Mouse (Mus musculus) neural tube, embryonic 14.5 days (tissue): ENCODE measurements around the gene Gm17349. TPM values are rescaled to one million over a fixed set of nuclear protein-coding genes. Genes with fewer than 3 reads are reported as not detected.

ENCODE experiments used
- ATAC-seq: fragments of 200-750 bp; cut with Nextera tagmentation; 2 replicates; pipeline ENCODE4 v1.8.0; 2017; ENCODE audit warnings: low read depth, mild to moderate bottlenecking, moderate TSS enrichment, moderate library complexity
- H3K27ac ChIP-seq: fragments of 300-500 bp; sonication (generic); 2 replicates; pipeline ENCODE4 v1.5.1; 2014; ENCODE audit warnings: low read depth, mild to moderate bottlenecking, control low read depth, low read length, moderate library complexity, mixed read lengths
- H3K27me3 ChIP-seq: fragments of 300-500 bp; sonication (generic); 2 replicates; pipeline ENCODE4 v1.6.1; 2014; ENCODE audit warnings: low read length; ENCODE audit not compliant: control insufficient read depth, insufficient read depth
- H3K36me3 ChIP-seq: fragments of 300-500 bp; sonication (generic); 2 replicates; pipeline ENCODE4 v1.6.1; 2014; ENCODE audit warnings: low read length, mixed read lengths; ENCODE audit not compliant: control insufficient read depth, insufficient read depth
- H3K4me1 ChIP-seq: fragments of 300-500 bp; sonication (generic); 2 replicates; pipeline ENCODE4 v1.6.1; 2014; ENCODE audit warnings: low read length; ENCODE audit not compliant: control insufficient read depth, insufficient read depth
- H3K4me2 ChIP-seq: fragments of 300-500 bp; sonication (generic); 2 replicates; pipeline ENCODE4 v1.6.1; 2014; ENCODE audit warnings: mild to moderate bottlenecking, low read depth, low read length, control low read depth
- H3K4me3 ChIP-seq: fragments of 300-500 bp; sonication (generic); 2 replicates; pipeline ENCODE4 v1.5.1; 2014; ENCODE audit warnings: low read depth, low read length, control low read depth, mixed read lengths
- H3K9ac ChIP-seq: fragments of 300-500 bp; sonication (generic); replicated peaks from 2 replicates; pipeline ENCODE4 v1.6.1; 2014; ENCODE audit warnings: low read depth, mild to moderate bottlenecking, control low read depth, low read length, mixed read lengths
- H3K9me3 ChIP-seq: fragments of 300-500 bp; sonication (generic); 2 replicates; pipeline ENCODE4 v1.6.1; 2016; ENCODE audit warnings: low read length; ENCODE audit not compliant: control insufficient read depth
- WGBS: fragments of 180-500 bp; shearing (Covaris S2); extraction: QIAGEN DNeasy Blood & Tissue Kit; methylation state at CpG from one replicate; pipeline ENCODE4 v1.1.7; 2014; 5-methylcytosine and 5-hydroxymethylcytosine counted together
- polyA plus RNA-seq: library from polyadenylated mRNA; unstranded; fragments of >200 nt; fragmentation: Nextera tagmentation; extraction: Ambion mirVana; gene quantifications from 2 replicates; pipeline ENCODE4 v1.2.1, GENCODE M21; 2014

Gm17349 gene
- polyA plus RNA-seq, 1 experiment from 2014 or later = not detected

- H3K27ac ChIP-seq = no peak overlapping the region
- no peak overlapping the region; the same call in 1 of the 2 replicates for H3K9ac ChIP-seq
- peaks cover 5% of the 10 kb centered on the region; the same call in 1 of the 2 replicates for H3K36me3 ChIP-seq
- H3K9me3 ChIP-seq = no peaks in the 10 kb centered on the region
- peaks cover 55% of the 10 kb centered on the region for H3K4me1 ChIP-seq
- 69% methylated on average over 14 of the region's 14 CpGs for WGBS
- H3K27me3 ChIP-seq = no peaks in the 10 kb centered on the region; the same call in 1 of the 2 replicates
- H3K4me2 ChIP-seq = peak overlapping the region; percentile 64
- ATAC-seq = no peak
- peak overlapping the region; percentile 78 for H3K4me3 ChIP-seq
Measured at GRCm38 (mm10) chr15:99671783-99672182, 33.5 kb downstream of the Gm17349 start.

GRCm38 (mm10) chr15:99670964-99671670 lies 34.2 kb downstream of the Gm17349 start:
- peak overlapping the region; percentile 91 for H3K9ac ChIP-seq
- ATAC-seq = peak; percentile 32; the same call in 1 of the 2 replicates
- peaks cover 50% of the 10 kb centered on the region for H3K4me1 ChIP-seq
- no peaks in the 10 kb centered on the region; the same call in 1 of the 2 replicates for H3K27me3 ChIP-seq
- H3K4me2 ChIP-seq = peak overlapping the region; percentile 64
- peak overlapping the region; percentile 95 for H3K27ac ChIP-seq
- H3K9me3 ChIP-seq = no peaks in the 10 kb centered on the region
- peaks cover 5% of the 10 kb centered on the region; the same call in 1 of the 2 replicates for H3K36me3 ChIP-seq
- WGBS = 8% methylated on average over 15 of the region's 17 CpGs
- peak overlapping the region; percentile 78 for H3K4me3 ChIP-seq

- peak; percentile 74 for ATAC-seq
- no peaks in the 10 kb centered on the region; the same call in 1 of the 2 replicates for H3K27me3 ChIP-seq
- H3K27ac ChIP-seq = peak within 1 kb of the TSS; percentile 95
- no peaks in the 10 kb centered on the region for H3K9me3 ChIP-seq
- peak within 1 kb of the TSS; percentile 91 for H3K9ac ChIP-seq
- peak within 1 kb of the TSS; percentile 78 for H3K4me3 ChIP-seq
- peaks cover 46% of the 10 kb centered on the region for H3K4me1 ChIP-seq
- H3K36me3 ChIP-seq = peaks cover 5% of the 10 kb centered on the region; the same call in 1 of the 2 replicates
- H3K4me2 ChIP-seq = peak within 1 kb of the TSS; percentile 64
- under 1% methylated on average over 50 of the region's 74 CpGs for WGBS
Measured at GRCm38 (mm10) chr15:99670154-99670821, 35.0 kb downstream of the Gm17349 start, which contains the start of gene Asic1. Gene Asic1, plus strand, starts transcription at chr15:99670368.

GRCm38 (mm10) chr15:99669392-99669791 lies 35.9 kb downstream of the Gm17349 start:
- H3K36me3 ChIP-seq = peaks cover 5% of the 10 kb centered on the region; the same call in 1 of the 2 replicates
- ATAC-seq = no peak
- peak overlapping the region; percentile 64 for H3K4me2 ChIP-seq
- no peak overlapping the region for H3K9ac ChIP-seq
- 0% methylated on average over 1 of the region's 1 CpGs for WGBS
- no peaks in the 10 kb centered on the region; the same call in 1 of the 2 replicates for H3K27me3 ChIP-seq
- peak overlapping the region; percentile 95 for H3K27ac ChIP-seq
- peaks cover 50% of the 10 kb centered on the region for H3K4me1 ChIP-seq
- peak overlapping the region; percentile 78; the same call in 1 of the 2 replicates for H3K4me3 ChIP-seq
- H3K9me3 ChIP-seq = no peaks in the 10 kb centered on the region

- WGBS = under 1% methylated on average over 12 of the region's 12 CpGs
- ATAC-seq = no peak
- no peaks in the 10 kb centered on the region for H3K9me3 ChIP-seq
- H3K4me3 ChIP-seq = peak overlapping the region; percentile 15; the same call in 1 of the 2 replicates
- peak overlapping the region; percentile 64; the same call in 1 of the 2 replicates for H3K4me2 ChIP-seq
- peak overlapping the region; percentile 95 for H3K27ac ChIP-seq
- peaks cover 5% of the 10 kb centered on the region; the same call in 1 of the 2 replicates for H3K36me3 ChIP-seq
- peak overlapping the region; percentile 16; the same call in 1 of the 2 replicates for H3K9ac ChIP-seq
- H3K4me1 ChIP-seq = peaks cover 52% of the 10 kb centered on the region
- no peaks in the 10 kb centered on the region; the same call in 1 of the 2 replicates for H3K27me3 ChIP-seq
Measured at GRCm38 (mm10) chr15:99668881-99669280, 36.4 kb downstream of the Gm17349 start.

GRCm38 (mm10) chr15:99667544-99667943 lies 37.7 kb downstream of the Gm17349 start:
- no peak overlapping the region for H3K4me3 ChIP-seq
- 100% methylated on average over 2 of the region's 2 CpGs for WGBS
- no peaks in the 10 kb centered on the region for H3K9me3 ChIP-seq
- H3K4me1 ChIP-seq = peaks cover 41% of the 10 kb centered on the region
- H3K27me3 ChIP-seq = no peaks in the 10 kb centered on the region; the same call in 1 of the 2 replicates
- H3K27ac ChIP-seq = no peak overlapping the region
- H3K9ac ChIP-seq = no peak overlapping the region
- peaks cover under 1% of the 10 kb centered on the region; the same call in 1 of the 2 replicates for H3K36me3 ChIP-seq
- no peak overlapping the region for H3K4me2 ChIP-seq
- ATAC-seq = no peak

- H3K27me3 ChIP-seq = no peaks in the 10 kb centered on the region
- H3K4me1 ChIP-seq = peaks cover 31% of the 10 kb centered on the region
- no peaks in the 10 kb centered on the region for H3K36me3 ChIP-seq
- H3K4me3 ChIP-seq = peak overlapping the region; percentile 33
- peak overlapping the region; percentile 89 for H3K27ac ChIP-seq
- peak overlapping the region; percentile 68 for H3K9ac ChIP-seq
- H3K4me2 ChIP-seq = peak overlapping the region; percentile 73
- peak; percentile 46 for ATAC-seq
- under 1% methylated on average over 52 of the region's 52 CpGs for WGBS
- H3K9me3 ChIP-seq = no peaks in the 10 kb centered on the region
Measured at GRCm38 (mm10) chr15:99664600-99665451, 40.5 kb downstream of the Gm17349 start.

- 5% methylated on average over 17 of the region's 17 CpGs for WGBS
- Histone ChIP-seq H3K27me3 (no peaks in the 10 kb centered on the region), H3K9me3 (no peaks in the 10 kb centered on the region), H3K27ac (peak overlapping the region; percentile 89), H3K9ac (peak overlapping the region; percentile 68), H3K4me1 (peaks cover 27% of the 10 kb centered on the region), H3K4me2 (peak overlapping the region; percentile 73), H3K4me3 (peak overlapping the region; percentile 33), H3K36me3 (no peaks in the 10 kb centered on the region)
- peak; percentile 28; the same call in 1 of the 2 replicates for ATAC-seq
Measured at GRCm38 (mm10) chr15:99663964-99664599, 41.2 kb downstream of the Gm17349 start.
